Mouse (Mus musculus) liver, adult (tissue): Measurements from ENCODE around the gene Fabp2.

ENCODE experiments used
- GATA4 ChIP-seq: IDR thresholded peaks from 2 replicates; pipeline ENCODE4 v1.6.1; 2014; ENCODE audit warnings: mild to moderate bottlenecking, low read length; ENCODE audit not compliant: insufficient replicate concordance

Fabp2 gene

GRCm38 (mm10) chr3:122943387-122943890 is 48.6 kb downstream of the Fabp2 start:
- TF ChIP-seq GATA4, result no peak
